Mouse (Mus musculus): ENCODE data around the gene Olfr27.

The Olfr27 gene

GRCm38 (mm10) chr9:39127831-39128230, at the start of gene Olfr27:
Gene Olfr27, plus strand, starts transcription at chr9:39128131.
- DNase-seq = no peak

DNA sequence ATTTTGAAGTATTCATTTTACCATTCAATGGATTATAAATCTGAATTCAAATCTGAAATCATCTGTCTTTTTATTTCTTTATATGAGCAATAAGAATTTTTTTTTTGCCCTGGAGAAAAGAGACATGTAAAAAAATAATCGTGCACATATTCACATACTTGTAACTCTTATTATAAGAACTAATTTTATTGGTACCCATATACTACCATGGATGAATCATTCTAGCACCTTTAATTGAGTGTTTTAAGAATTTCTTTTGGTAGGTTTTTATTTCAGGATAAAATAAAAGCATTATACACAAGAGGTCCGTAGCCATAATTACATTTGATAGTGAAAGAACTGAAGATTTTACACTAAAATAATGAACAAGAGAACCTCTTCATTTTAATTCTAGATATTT, 49.1 kb upstream of the Olfr27 start, which contains the start of gene Olfr938:
Gene Olfr938, minus strand, starts transcription at position 101 of the 400 bp plus-strand sequence.
- DNase-seq = no peak

DNA sequence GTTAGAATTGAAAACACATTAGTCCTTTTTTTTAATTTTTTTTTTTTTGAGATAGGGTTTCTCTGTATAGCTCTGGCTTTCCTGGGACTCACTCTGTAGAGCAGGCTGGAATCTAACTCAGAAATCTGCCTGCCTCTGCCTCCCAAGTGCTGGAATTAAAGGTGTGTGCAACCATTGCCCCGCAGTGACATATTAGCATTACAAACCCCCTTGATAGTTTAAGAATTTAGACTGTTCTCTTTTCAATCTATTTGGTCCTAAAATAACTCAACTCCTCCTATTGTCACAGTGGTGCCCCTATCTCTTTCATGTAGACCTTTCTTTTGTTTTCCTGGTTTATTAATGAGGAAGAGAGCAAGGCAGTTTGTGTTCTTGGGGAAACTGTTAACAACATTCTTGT, 605 bp upstream of the Olfr27 start:
- no peak for DNase-seq

- no peak for DNase-seq
Measured at GRCm38 (mm10) chr9:39152401-39152800, 24.5 kb downstream of the Olfr27 start.

- DNase-seq = no peak
Measured at GRCm38 (mm10) chr9:39166004-39166403, 38.1 kb downstream of the Olfr27 start, which contains the start of gene Olfr943. Gene Olfr943, plus strand, starts transcription at chr9:39166304.
